Mouse (Mus musculus) induced T-regulatory cell, adult 2 months (primary cell): ENCODE measurements around the gene Chsy1.

Experiments
- DNase-seq: peaks from one replicate; pipeline ENCODE4 v3.0.0-alpha.2; 2012; ENCODE audit warnings: low read depth

Gene Chsy1

GRCm38 (mm10) chr7:66109855-66110635 is 730 bp downstream of the Chsy1 start:
- peak; percentile 70 for DNase-seq

- no peak for DNase-seq
Observed at GRCm38 (mm10) chr7:66110636-66111112, 1.4 kb downstream of the Chsy1 start.

- peak; percentile 21 for DNase-seq
Observed at GRCm38 (mm10) chr7:66111211-66111610, 1.9 kb downstream of the Chsy1 start.

GRCm38 (mm10) chr7:66113561-66113960 is 4.2 kb downstream of the Chsy1 start:
- DNase-seq, result no peak

- peak; percentile 79 for DNase-seq
Observed at GRCm38 (mm10) chr7:66115821-66116343, 6.6 kb downstream of the Chsy1 start.

GRCm38 (mm10) chr7:66116906-66117482 is 7.7 kb downstream of the Chsy1 start:
- DNase-seq, result peak; percentile 23

- DNase-seq, result peak; percentile 44
Observed at GRCm38 (mm10) chr7:66118046-66118445, 8.7 kb downstream of the Chsy1 start.

GRCm38 (mm10) chr7:66118796-66119195 is 9.5 kb downstream of the Chsy1 start:
- no peak for DNase-seq

- DNase-seq, result no peak
Observed at GRCm38 (mm10) chr7:66120139-66120538, 10.8 kb downstream of the Chsy1 start.

- DNase-seq, result peak; percentile 17
Observed at GRCm38 (mm10) chr7:66120702-66121396, 11.5 kb downstream of the Chsy1 start.

GRCm38 (mm10) chr7:66124551-66124968 is 15.2 kb downstream of the Chsy1 start:
- DNase-seq, result no peak

GRCm38 (mm10) chr7:66125368-66125767 is 16.1 kb downstream of the Chsy1 start:
- DNase-seq, result no peak

- no peak for DNase-seq
Observed at GRCm38 (mm10) chr7:66127951-66128645, 18.8 kb downstream of the Chsy1 start.

- DNase-seq, result no peak
Observed at GRCm38 (mm10) chr7:66128857-66129256, 19.5 kb downstream of the Chsy1 start.

GRCm38 (mm10) chr7:66130296-66130695 is 21.0 kb downstream of the Chsy1 start:
- DNase-seq, result no peak

GRCm38 (mm10) chr7:66131776-66132421 is 22.6 kb downstream of the Chsy1 start:
- no peak for DNase-seq

GRCm38 (mm10) chr7:66134154-66134553 is 24.8 kb downstream of the Chsy1 start:
- DNase-seq, result no peak

- DNase-seq, result no peak
Observed at GRCm38 (mm10) chr7:66135644-66136043, 26.3 kb downstream of the Chsy1 start.

- no peak for DNase-seq
Observed at GRCm38 (mm10) chr7:66136187-66136586, 26.9 kb downstream of the Chsy1 start.

- DNase-seq, result no peak
Observed at GRCm38 (mm10) chr7:66137309-66137708, 28.0 kb downstream of the Chsy1 start.

GRCm38 (mm10) chr7:66138301-66138700 is 29.0 kb downstream of the Chsy1 start:
- no peak for DNase-seq
